Mouse (Mus musculus) cortical plate, adult 2 months (tissue): ENCODE results near the gene Tnfrsf13c. TPM values are rescaled to one million over a fixed set of nuclear protein-coding genes. Genes with fewer than 3 reads are reported as not detected.

ENCODE experiments used
- H3K27ac ChIP-seq: fragments of 200-500 bp; 2 replicates; pipeline ENCODE4 v1.5.1; 2012; ENCODE audit warnings: low read length, control low read depth, inconsistent platforms; ENCODE audit not compliant: insufficient read depth
- H3K4me1 ChIP-seq: fragments of 200-500 bp; 2 replicates; pipeline ENCODE4 v1.6.1; 2011; ENCODE audit warnings: low read length; ENCODE audit not compliant: control insufficient read depth, insufficient read depth
- H3K4me3 ChIP-seq: fragments of 200-500 bp; 2 replicates; pipeline ENCODE4 v1.5.1; 2011; ENCODE audit warnings: mild to moderate bottlenecking, low read length, control low read depth; ENCODE audit not compliant: insufficient read depth
- CTCF ChIP-seq: fragments of 200-500 bp; IDR thresholded peaks from 2 replicates; pipeline ENCODE4 v1.5.1; 2011; ENCODE audit warnings: mild to moderate bottlenecking, control low read depth, low read length; ENCODE audit not compliant: insufficient read depth; ENCODE audit errors: extremely low read depth
- POLR2A ChIP-seq: fragments of 200-500 bp; IDR thresholded peaks from 2 replicates; pipeline ENCODE4 v1.6.1; 2011; ENCODE audit warnings: mild to moderate bottlenecking, low read length, control low read depth; ENCODE audit not compliant: insufficient read depth; ENCODE audit errors: extremely low read depth
- polyA plus RNA-seq: library from polyadenylated mRNA; depleted of rRNA; stranded (reverse); fragments of >200 nt; gene quantifications from 2 replicates; pipeline ENCODE4 v1.2.3, GENCODE M21; 2012

Gene Tnfrsf13c
- polyA plus RNA-seq, 1 experiment = 0.48 TPM

DNA sequence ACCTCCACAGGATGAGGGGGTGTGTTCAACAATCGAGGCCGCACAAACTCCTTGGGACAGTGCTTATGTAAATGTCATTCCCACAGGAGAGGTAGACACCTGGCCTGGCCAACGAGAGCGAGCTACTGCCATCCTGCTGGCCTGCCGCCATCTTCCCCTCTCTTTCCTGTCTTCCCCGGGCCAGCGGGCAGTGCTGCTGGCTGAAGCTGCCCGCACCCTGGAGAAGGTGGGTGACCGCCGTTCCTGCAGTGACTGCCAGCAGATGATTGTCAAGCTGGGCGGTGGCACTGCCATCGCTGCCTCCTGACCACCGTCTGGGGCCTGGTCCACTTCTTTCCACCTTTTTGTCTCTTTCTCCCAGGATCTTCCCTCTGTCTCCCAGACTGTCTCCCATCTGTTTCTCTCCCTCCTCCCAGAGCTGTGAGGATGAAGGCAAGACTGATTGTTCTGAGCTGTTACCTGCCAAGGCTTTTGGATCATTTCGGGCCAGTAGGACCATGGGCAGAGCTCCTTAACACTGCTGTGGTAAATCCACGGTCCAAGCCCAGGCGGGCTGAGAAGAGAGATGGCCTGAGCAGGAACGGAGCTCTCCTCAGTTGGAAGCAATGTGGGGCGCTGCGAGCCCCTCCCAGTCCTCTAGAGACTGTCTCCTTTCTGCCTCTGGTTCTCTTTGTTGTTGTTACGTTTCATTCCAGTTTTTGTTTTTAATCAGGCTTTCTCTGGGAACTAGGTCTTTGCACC lies 20.4 kb downstream of the Tnfrsf13c start:
- Histone ChIP-seq H3K27ac (peak overlapping the region; percentile 2; the same call in 1 of the 2 replicates), H3K4me3 (no peak overlapping the region), H3K4me1 (0 out of 2 replicates have a peak, but pooled peaks cover 1% of the 10 kb centered on the region)
- TF ChIP-seq CTCF = no peak
- TF ChIP-seq POLR2A = no peak

DNA sequence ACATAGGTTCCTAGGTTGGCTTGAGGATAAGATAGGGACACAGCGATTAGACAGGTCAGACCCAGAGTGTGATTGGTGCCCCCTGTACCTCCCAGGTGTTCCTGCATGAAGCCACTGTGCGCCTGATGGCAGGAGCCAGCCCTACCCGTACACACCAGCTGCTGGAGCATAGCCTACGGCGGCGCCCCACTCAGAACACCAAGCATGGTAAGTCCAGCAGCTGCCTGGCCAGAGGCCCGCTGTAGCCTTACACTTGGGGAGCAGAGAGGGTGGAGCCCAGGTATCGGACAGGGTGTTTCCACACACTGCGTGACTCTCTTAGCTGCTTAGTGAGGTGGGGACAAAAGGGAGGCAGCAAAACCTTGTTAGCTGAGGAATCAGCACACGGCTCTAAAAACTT lies 21.1 kb downstream of the Tnfrsf13c start:
- H3K27ac ChIP-seq = no peak overlapping the region
- H3K4me3 ChIP-seq = no peak overlapping the region
- no peak for TF ChIP-seq POLR2A
- no peak for TF ChIP-seq CTCF
- H3K4me1 ChIP-seq = 0 out of 2 replicates have a peak, but pooled peaks cover 1% of the 10 kb centered on the region

GRCm38 (mm10) chr15:82202086-82202485 lies 22.1 kb downstream of the Tnfrsf13c start:
- no peak overlapping the region for H3K4me3 ChIP-seq
- H3K4me1 ChIP-seq = 0 out of 2 replicates have a peak, but pooled peaks cover 1% of the 10 kb centered on the region
- H3K27ac ChIP-seq = no peak overlapping the region
- TF ChIP-seq CTCF (no peak), POLR2A (no peak)

DNA sequence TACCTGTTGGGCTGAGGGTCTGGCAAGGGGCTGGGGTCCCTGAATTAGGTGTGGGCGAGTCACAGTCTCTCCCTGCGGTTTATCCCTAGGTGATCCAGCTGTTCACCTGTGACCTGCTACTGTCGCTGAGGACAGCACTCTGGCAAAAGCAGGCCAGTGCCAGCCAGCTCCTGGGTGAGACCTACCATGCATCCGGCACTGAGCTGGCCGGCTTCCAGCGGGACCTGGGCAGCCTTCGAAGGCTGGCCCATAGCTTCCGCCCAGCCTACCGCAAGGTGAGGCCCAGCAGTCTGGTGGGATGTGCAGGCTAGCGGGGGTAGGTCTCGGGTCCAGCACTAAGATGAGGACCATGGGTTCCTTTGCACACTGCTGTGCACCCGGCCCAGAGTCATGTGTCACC lies 24.6 kb downstream of the Tnfrsf13c start:
- H3K27ac ChIP-seq = no peak overlapping the region
- no peaks in the 10 kb centered on the region for H3K4me1 ChIP-seq
- H3K4me3 ChIP-seq = no peak overlapping the region
- TF ChIP-seq POLR2A (no peak), CTCF (no peak)

DNA sequence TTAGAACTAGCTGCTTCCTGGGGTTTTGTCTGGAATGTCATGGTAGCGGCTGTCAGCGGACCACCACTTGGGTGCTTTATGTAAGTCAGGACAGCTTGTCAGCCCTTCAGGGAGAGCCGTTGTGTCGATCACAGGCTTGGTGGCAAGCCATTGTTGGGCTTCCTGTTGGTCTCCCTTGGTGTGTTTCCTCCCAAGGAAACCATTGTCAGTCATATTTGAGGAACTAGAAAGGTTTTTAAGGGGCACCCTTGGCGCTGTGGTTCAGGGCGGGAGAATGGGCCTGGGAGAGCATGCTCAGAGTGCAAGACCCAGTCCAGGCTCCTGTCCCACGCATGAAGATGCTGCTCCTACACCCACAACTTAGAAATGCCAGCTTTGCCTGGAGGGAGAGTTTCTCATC lies 25.8 kb downstream of the Tnfrsf13c start:
- Histone ChIP-seq H3K4me3 (no peak overlapping the region), H3K4me1 (no peaks in the 10 kb centered on the region), H3K27ac (no peak overlapping the region)
- TF ChIP-seq POLR2A = no peak
- TF ChIP-seq CTCF = no peak

DNA sequence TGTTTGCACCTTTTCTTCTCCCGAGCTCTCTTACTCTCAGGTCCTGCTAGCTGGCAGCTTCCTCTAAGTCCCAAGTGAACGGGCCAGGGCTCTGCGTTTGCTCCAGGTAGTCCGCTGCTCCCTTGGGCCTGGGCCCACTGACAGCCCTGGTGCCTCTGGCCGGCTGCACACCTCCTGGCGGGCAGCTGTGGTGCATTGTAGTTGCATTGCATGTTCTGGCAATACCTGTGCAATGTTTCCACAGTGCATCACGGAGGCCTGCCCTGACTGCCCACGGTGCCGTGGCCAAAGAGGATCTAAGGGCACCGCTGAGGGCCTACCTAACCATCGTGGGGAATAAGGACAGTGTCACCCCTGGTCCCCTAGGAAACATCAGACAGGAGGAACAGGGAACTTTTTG lies 26.2 kb downstream of the Tnfrsf13c start:
- Histone ChIP-seq H3K4me3 (no peak overlapping the region), H3K4me1 (no peaks in the 10 kb centered on the region), H3K27ac (no peak overlapping the region)
- TF ChIP-seq POLR2A = no peak
- no peak for TF ChIP-seq CTCF

DNA sequence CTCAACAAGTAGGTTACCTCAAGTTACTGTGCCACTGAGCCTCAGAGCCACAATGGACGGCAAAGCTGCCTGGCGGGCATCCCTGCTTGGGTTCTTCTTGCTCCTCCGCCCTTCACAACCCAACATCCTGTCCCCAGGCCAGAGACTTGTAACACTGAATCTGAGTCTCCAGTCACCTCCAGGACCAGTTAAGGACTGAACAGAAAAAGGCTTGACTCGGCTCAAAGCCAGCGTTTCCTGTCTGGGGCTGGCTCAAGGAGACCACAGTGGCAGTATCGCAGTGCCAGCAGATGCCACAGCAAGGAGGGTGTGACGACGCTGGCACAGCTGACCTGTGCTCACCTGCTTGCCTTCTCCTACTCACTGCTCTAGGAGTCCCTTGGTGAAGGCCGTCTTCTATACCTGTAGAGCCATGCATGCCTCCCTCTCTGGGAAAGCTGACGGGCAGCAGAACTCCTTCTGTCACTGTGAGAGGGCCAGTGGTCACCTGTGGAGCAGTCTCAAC lies 26.9 kb downstream of the Tnfrsf13c start:
- no peak for TF ChIP-seq POLR2A
- TF ChIP-seq CTCF = no peak
- no peak overlapping the region for H3K27ac ChIP-seq
- H3K4me3 ChIP-seq = no peak overlapping the region
- no peaks in the 10 kb centered on the region for H3K4me1 ChIP-seq

DNA sequence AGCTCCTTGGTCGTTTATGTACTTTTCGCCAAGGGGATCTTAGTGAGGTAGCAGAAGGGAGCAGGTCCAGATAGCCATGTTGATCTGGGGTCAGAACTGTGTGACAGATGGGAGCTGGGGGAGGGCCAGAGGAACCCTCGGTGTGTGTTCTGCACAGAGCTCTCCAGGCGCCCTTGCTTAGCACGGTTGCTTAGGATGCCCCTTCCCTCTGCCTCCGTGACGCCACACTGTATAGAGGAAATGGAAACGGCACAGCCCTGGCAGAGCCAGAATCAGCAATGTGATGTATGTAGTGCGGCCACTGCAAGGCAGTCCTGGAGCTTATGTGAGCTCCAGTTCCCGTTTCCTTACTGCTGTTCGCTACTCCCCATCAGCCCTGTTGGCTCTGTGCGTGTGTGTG lies 27.9 kb downstream of the Tnfrsf13c start:
- TF ChIP-seq CTCF (no peak), POLR2A (no peak)
- H3K4me1 ChIP-seq = no peaks in the 10 kb centered on the region
- no peak overlapping the region for H3K4me3 ChIP-seq
- H3K27ac ChIP-seq = no peak overlapping the region

GRCm38 (mm10) chr15:82192617-82193016 lies 31.6 kb downstream of the Tnfrsf13c start:
- TF ChIP-seq CTCF (no peak), POLR2A (no peak)
- no peak overlapping the region for H3K4me3 ChIP-seq
- no peak overlapping the region for H3K27ac ChIP-seq
- H3K4me1 ChIP-seq = no peaks in the 10 kb centered on the region
